Mouse (Mus musculus) embryonic facial prominence, embryonic 10.5 days (tissue): ENCODE results near the gene Ankrd52. TPM values are rescaled to one million over a fixed set of nuclear protein-coding genes. Genes with fewer than 3 reads are reported as not detected.

Source experiments
- DNase-seq: peaks from one replicate; pipeline ENCODE4 v3.0.0-alpha.2; 2017; ENCODE audit warnings: low spot score
- H3K27ac ChIP-seq: fragments of 300-500 bp; sonication (generic); replicated peaks from 2 replicates; pipeline ENCODE4 v1.5.1; 2016; ENCODE audit warnings: mild to moderate bottlenecking
- H3K27me3 ChIP-seq: fragments of 300-500 bp; sonication (generic); replicated peaks from 2 replicates; pipeline ENCODE4 v1.6.1; 2016; ENCODE audit warnings: low read depth, mild to moderate bottlenecking; ENCODE audit not compliant: poor library complexity, severe bottlenecking
- H3K36me3 ChIP-seq: fragments of 300-500 bp; sonication (generic); replicated peaks from 2 replicates; pipeline ENCODE4 v1.6.1; 2016; ENCODE audit warnings: mild to moderate bottlenecking, moderate library complexity
- H3K4me1 ChIP-seq: fragments of 300-500 bp; sonication (generic); 2 replicates; pipeline ENCODE4 v1.6.1; 2016
- H3K4me3 ChIP-seq: fragments of 300-500 bp; sonication (generic); 2 replicates; pipeline ENCODE4 v1.5.1; 2016; ENCODE audit warnings: mild to moderate bottlenecking, moderate library complexity
- H3K9me3 ChIP-seq: fragments of 300-500 bp; sonication (generic); 2 replicates; pipeline ENCODE4 v1.6.1; 2016; ENCODE audit warnings: mild to moderate bottlenecking
- WGBS: fragments of 180-500 bp; shearing (Covaris S2); methylation state at CpG from one replicate; pipeline ENCODE4 v1.1.7; 2016; 5-methylcytosine and 5-hydroxymethylcytosine counted together
- microRNA-seq: library from miRNA; unstranded; fragments of <30 nt; microRNA quantifications from one replicate; pipeline ENCODE4, GENCODE M21; 2017
- polyA plus RNA-seq: library from polyadenylated mRNA; unstranded; fragments of >200 nt; fragmentation: Nextera tagmentation; extraction: Ambion mirVana; gene quantifications from 2 replicates; pipeline ENCODE4 v1.2.1, GENCODE M21; 2016

Gene Ankrd52
- polyA plus RNA-seq, 1 experiment from 2014 or later, result 12.1 TPM

DNA sequence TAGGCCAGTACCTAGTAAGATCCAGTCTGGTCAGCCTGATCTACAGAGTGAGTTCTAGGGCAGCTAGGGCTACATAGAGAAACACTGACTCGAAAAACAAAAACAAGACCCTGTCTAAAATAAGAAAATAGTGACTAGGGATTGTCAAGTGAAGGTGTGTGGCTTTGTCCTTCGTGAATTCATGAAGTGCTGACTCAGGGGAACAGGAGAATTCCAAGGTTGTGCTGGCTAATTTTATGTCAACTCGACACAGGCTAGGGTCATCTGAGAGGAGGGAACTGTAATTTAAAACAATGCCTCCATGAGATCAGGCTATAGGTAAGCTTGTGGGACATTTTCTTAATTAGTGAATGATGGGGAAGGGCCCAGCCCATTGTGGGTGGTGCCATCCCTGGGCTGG is 77.6 kb downstream of the Ankrd52 start:
- Histone ChIP-seq H3K27ac (peak overlapping the region; percentile 59; the same call in 1 of the 2 replicates), H3K27me3 (peaks cover 12% of the 10 kb centered on the region), H3K9me3 (no peaks in the 10 kb centered on the region), H3K36me3 (no peaks in the 10 kb centered on the region), H3K4me1 (peaks cover 7% of the 10 kb centered on the region; the same call in 1 of the 2 replicates), H3K4me3 (no peak overlapping the region)
- 78% methylated on average over 3 of the region's 3 CpGs for WGBS
- DNase-seq, result no peak

DNA sequence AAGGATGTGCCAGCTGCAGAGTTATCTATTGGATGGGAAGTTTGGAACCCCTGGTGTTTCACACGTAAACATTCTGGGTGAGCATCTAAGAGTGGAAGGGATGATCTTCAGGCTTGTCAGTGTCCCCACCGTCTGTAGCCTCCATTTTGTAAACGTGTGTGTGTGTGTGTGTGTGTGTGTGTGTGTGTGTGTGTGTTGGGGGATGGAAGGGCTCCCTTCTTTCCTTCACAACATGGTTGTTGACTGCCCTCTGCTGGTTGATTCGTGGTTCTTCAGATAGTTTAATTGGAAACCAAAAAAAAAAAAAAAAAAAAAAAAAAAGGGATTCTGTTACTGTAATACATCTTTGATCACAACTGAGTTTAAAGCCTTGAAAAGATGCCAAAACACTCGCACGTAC is 78.4 kb downstream of the Ankrd52 start:
- peak overlapping the region; percentile 59; the same call in 1 of the 2 replicates for H3K27ac ChIP-seq
- H3K4me3 ChIP-seq, result peak overlapping the region; percentile 33; the same call in 1 of the 2 replicates
- no peaks in the 10 kb centered on the region for H3K9me3 ChIP-seq
- DNase-seq, result peak; percentile 80
- H3K27me3 ChIP-seq, result peaks cover 12% of the 10 kb centered on the region
- 4% methylated on average over 6 of the region's 6 CpGs for WGBS
- no peaks in the 10 kb centered on the region for H3K36me3 ChIP-seq
- peaks cover 12% of the 10 kb centered on the region for H3K4me1 ChIP-seq

DNA sequence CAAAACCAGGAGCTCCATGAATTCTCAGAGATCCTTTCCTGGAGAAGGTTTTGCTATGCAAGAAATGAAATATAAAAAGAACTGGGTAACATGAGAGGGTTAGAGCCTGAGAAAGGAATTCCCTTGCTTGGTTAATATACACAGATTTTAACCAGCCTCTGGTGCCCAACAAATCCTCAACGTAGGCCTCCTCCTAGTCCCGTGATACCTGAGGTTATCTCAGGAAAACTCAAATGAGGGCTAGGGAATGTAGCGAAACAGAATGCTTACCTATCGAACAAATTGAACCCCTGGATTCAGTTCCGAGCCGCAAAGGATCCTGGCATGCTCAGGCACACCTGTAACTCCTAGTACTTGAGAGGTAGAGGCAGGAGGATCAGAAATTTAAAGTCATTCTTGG is 80.8 kb downstream of the Ankrd52 start:
- Histone ChIP-seq H3K4me1 (peaks cover 22% of the 10 kb centered on the region), H3K9me3 (no peaks in the 10 kb centered on the region), H3K27me3 (peaks cover 12% of the 10 kb centered on the region), H3K36me3 (peaks cover 18% of the 10 kb centered on the region), H3K4me3 (peak overlapping the region; percentile 94), H3K27ac (no peak overlapping the region)
- 83% methylated on average over 6 of the region's 6 CpGs for WGBS
- DNase-seq, result no peak

Small RNA genes lying within 50 kb of the gene (microRNA-seq; reads per million reads assigned to microRNA genes)
- gene Gm25361 (not detected), gene Gm26308 (not detected), gene Mir6914 (0.91 reads per million), gene Mir6915 (2.7 reads per million), gene Mir8105 (4.3 reads per million, percentile 10 among the genes with 10 or more reads in this experiment)

Other genes with a start within 250 kb of the Ankrd52 start
- gene Rbms2, start 196.8 kb upstream of the Ankrd52 start, polyA plus RNA-seq, result 27.9 and 31.0 TPM in 2 replicates
- 1.4 and 1.5 TPM in 2 replicates for gene Gls2, start 182.7 kb upstream of the Ankrd52 start, polyA plus RNA-seq
- gene Spryd4, start 165.3 kb upstream of the Ankrd52 start, polyA plus RNA-seq, result 31.3 and 31.8 TPM in 2 replicates
- not detected in 2 replicates for gene Mip, start 151.3 kb upstream of the Ankrd52 start, polyA plus RNA-seq
- gene Timeless, start 145.1 kb upstream of the Ankrd52 start, polyA plus RNA-seq, result 95.9 and 103 TPM in 2 replicates
- 0.49 and 0.69 TPM in 2 replicates for gene Apon, start 123.0 kb upstream of the Ankrd52 start, polyA plus RNA-seq
- gene Apof, start 108.4 kb upstream of the Ankrd52 start, polyA plus RNA-seq, result 0.11 TPM in 1 of 2 replicates, not detected in the other
- 14.3 and 15.3 TPM in 2 replicates for gene Stat2, start 106.6 kb upstream of the Ankrd52 start, polyA plus RNA-seq
- 0.13 TPM in 1 of 2 replicates, not detected in the other for gene Il23a, start 78.4 kb upstream of the Ankrd52 start, polyA plus RNA-seq
- 42.9 and 43.3 TPM in 2 replicates for gene Pan2, start 73.8 kb upstream of the Ankrd52 start, polyA plus RNA-seq
- 273 and 305 TPM in 2 replicates for gene Cnpy2, start 54.7 kb upstream of the Ankrd52 start, polyA plus RNA-seq
- gene Cs, start 39.4 kb upstream of the Ankrd52 start, polyA plus RNA-seq, result 244 and 258 TPM in 2 replicates
- 9.5 and 11.1 TPM in 2 replicates for gene Coq10a, start 8.1 kb upstream of the Ankrd52 start, polyA plus RNA-seq
- 0.13 and 0.36 TPM in 2 replicates for gene Slc39a5, start 24.1 kb downstream of the Ankrd52 start, polyA plus RNA-seq
- gene Nabp2, start 34.4 kb downstream of the Ankrd52 start, polyA plus RNA-seq, result 119 and 129 TPM in 2 replicates
- 42.1 and 44.6 TPM in 2 replicates for gene Rnf41, start 34.5 kb downstream of the Ankrd52 start, polyA plus RNA-seq
- gene Smarcc2, start 82.1 kb downstream of the Ankrd52 start, polyA plus RNA-seq, result 77.3 and 85.9 TPM in 2 replicates
- gene Myl6, start 117.0 kb downstream of the Ankrd52 start, polyA plus RNA-seq, result 733 and 768 TPM in 2 replicates
- 2.3 and 3.1 TPM in 2 replicates for gene Myl6b, start 121.6 kb downstream of the Ankrd52 start, polyA plus RNA-seq
- gene Esyt1, start 148.8 kb downstream of the Ankrd52 start, polyA plus RNA-seq, result 11.9 and 13.6 TPM in 2 replicates
- 15.9 and 17.4 TPM in 2 replicates for gene Zc3h10, start 170.7 kb downstream of the Ankrd52 start, polyA plus RNA-seq
- 3,494 and 3,561 TPM in 2 replicates for gene Rpl41, start 172.2 kb downstream of the Ankrd52 start, polyA plus RNA-seq
- gene Pa2g4, start 188.9 kb downstream of the Ankrd52 start, polyA plus RNA-seq, result 274 and 287 TPM in 2 replicates
- 11.9 and 12.2 TPM in 2 replicates for gene Erbb3, start 212.5 kb downstream of the Ankrd52 start, polyA plus RNA-seq
- 566 and 582 TPM in 2 replicates for gene Rps26, start 249.6 kb downstream of the Ankrd52 start, polyA plus RNA-seq